Mouse (Mus musculus): ENCODE measurements around the gene Gnaq.
"Not testable (repeated sequence)": the region's sequence is repeated elsewhere in the genome, so short reads cannot be mapped to it uniquely, and the experiment has no call there.

The Gnaq gene

GRCm38 (mm10) chr19:16132791-16132864 lies at the start of gene Gnaq:
Gene Gnaq, plus strand, starts transcription at chr19:16132831.
- CTCF ChIA-PET, result no interaction called here

GRCm38 (mm10) chr19:16083981-16084630 lies 48.5 kb upstream of the Gnaq start:
- CTCF ChIA-PET, result not testable (repeated sequence)

- CTCF ChIA-PET, result no interaction called here
Observed at GRCm38 (mm10) chr19:16085248-16085647, 47.4 kb upstream of the Gnaq start.

- CTCF ChIA-PET, result no interaction called here
Observed at GRCm38 (mm10) chr19:16086154-16086553, 46.5 kb upstream of the Gnaq start.

GRCm38 (mm10) chr19:16086581-16086980 lies 46.0 kb upstream of the Gnaq start:
- CTCF ChIA-PET, result no interaction called here

- CTCF ChIA-PET, result no interaction called here
Observed at GRCm38 (mm10) chr19:16087391-16087790, 45.2 kb upstream of the Gnaq start.

GRCm38 (mm10) chr19:16093616-16094015 lies 39.0 kb upstream of the Gnaq start:
- CTCF ChIA-PET, result no interaction called here

- CTCF ChIA-PET, result no interaction called here
Observed at GRCm38 (mm10) chr19:16109901-16110300, 22.7 kb upstream of the Gnaq start.

GRCm38 (mm10) chr19:16110670-16111069 lies 22.0 kb upstream of the Gnaq start:
- CTCF ChIA-PET, result no interaction called here

- CTCF ChIA-PET, result no interaction called here
Observed at GRCm38 (mm10) chr19:16113295-16113694, 19.3 kb upstream of the Gnaq start.

- CTCF ChIA-PET, result no interaction called here
Observed at GRCm38 (mm10) chr19:16118421-16118820, 14.2 kb upstream of the Gnaq start.

- CTCF ChIA-PET, result no interaction called here
Observed at GRCm38 (mm10) chr19:16121301-16121700, 11.3 kb upstream of the Gnaq start.

GRCm38 (mm10) chr19:16128715-16129114 lies 3.9 kb upstream of the Gnaq start:
- CTCF ChIA-PET, result no interaction called here

- CTCF ChIA-PET, result no interaction called here
Observed at GRCm38 (mm10) chr19:16129171-16129570, 3.5 kb upstream of the Gnaq start.

- CTCF ChIA-PET, result no interaction called here
Observed at GRCm38 (mm10) chr19:16130476-16130875, 2.2 kb upstream of the Gnaq start.

- CTCF ChIA-PET, result no interaction called here
Observed at GRCm38 (mm10) chr19:16131831-16132230, 800 bp upstream of the Gnaq start.

GRCm38 (mm10) chr19:16132340-16132790 lies 266 bp upstream of the Gnaq start:
- CTCF ChIA-PET, result no interaction called here

GRCm38 (mm10) chr19:16132865-16133720 lies 462 bp downstream of the Gnaq start:
- CTCF ChIA-PET, result no interaction called here

GRCm38 (mm10) chr19:16133721-16134570 lies 1.3 kb downstream of the Gnaq start:
- CTCF ChIA-PET, result no interaction called here

GRCm38 (mm10) chr19:16138064-16138580 lies 5.5 kb downstream of the Gnaq start:
- CTCF ChIA-PET, result no interaction called here

- CTCF ChIA-PET, result no interaction called here
Observed at GRCm38 (mm10) chr19:16140710-16141109, 8.1 kb downstream of the Gnaq start.

- CTCF ChIA-PET, result interaction anchor here (0.6 kb wide), 1 partner anchor 20 kb away, joined by 7 read pairs; no protein-coding TSS in a partner anchor
Observed at GRCm38 (mm10) chr19:16141857-16142256, 9.2 kb downstream of the Gnaq start.

GRCm38 (mm10) chr19:16142990-16143389 lies 10.4 kb downstream of the Gnaq start:
- CTCF ChIA-PET, result no interaction called here

Measured in spleen, embryonic (tissue).